Mouse (Mus musculus) testis, adult 2 months (tissue): ENCODE results near the gene Mindy2.

Experiments
- CTCF ChIP-seq: fragments of 200-500 bp; IDR thresholded peaks from 2 replicates; pipeline ENCODE4 v1.5.1; 2012; ENCODE audit warnings: low read depth, mild to moderate bottlenecking, inconsistent platforms, low read length, moderate library complexity; ENCODE audit not compliant: control insufficient read depth, insufficient read depth, insufficient replicate concordance
- POLR2A ChIP-seq: fragments of 200-500 bp; IDR thresholded peaks from 2 replicates; pipeline ENCODE4 v1.6.1; 2012; ENCODE audit warnings: low read depth, mild to moderate bottlenecking, inconsistent platforms, low read length, moderate library complexity; ENCODE audit not compliant: control insufficient read depth

DNA sequence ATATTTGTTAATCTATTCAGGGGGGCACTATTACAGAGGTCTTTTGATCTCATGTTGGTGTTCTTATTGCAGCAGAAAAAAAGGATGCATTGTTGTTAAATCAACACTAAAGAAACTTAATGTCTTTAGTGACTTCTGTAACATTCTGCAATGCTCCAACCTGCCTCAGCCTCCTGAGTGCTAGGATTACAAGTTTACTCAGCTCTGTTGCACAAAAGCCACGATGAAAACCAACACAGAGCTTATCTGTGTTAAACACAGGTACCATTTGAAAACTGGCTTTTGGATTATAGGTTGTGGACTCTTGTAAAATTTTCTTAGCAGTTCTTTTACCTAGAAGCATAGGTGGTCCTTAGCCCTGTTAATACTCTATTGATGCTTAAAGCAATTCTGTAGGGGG lies 41.1 kb upstream of the Mindy2 start:
- TF ChIP-seq CTCF (no peak), POLR2A (no peak)
